Mouse (Mus musculus) brain, adult 2 months (tissue): ENCODE measurements around the gene Sox21.

Experiments used
- DNase-seq: peaks from one replicate; pipeline ENCODE4 v3.0.0; 2011; ENCODE audit warnings: low read depth, low spot score

Sox21 gene

DNA sequence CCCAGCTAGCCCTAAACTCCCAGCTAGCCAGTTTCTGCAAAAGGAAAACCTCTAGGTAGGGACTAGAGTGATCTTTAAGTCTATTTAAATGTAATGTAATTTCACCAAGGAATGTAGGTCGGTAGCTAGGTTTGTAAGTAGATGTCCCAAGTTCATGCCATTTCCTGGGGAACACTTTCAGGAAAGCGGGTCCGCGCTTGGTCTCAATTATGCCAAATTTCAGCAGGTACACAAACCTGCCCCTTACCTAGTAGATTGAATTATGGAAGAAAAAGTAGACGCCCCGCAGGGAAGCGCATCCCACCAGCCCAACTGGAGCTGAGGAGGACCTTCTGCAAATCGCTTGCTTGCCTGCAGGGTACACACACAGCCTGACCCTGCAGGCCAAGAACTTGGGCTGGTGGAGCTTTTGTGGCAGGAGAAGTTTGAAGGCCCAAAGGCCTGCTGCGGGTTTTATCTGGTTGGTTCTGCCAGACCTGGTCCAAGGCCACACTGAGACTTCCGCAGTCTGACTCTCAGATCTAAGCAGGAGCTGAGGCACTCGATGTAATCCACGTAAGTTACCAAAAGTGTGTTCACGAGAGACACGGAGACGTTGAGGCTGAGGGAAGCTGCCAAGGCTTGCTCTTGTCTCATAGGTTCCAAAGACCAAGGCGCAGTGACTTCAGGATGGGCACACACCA, 11.6 kb downstream of the Sox21 start:
- DNase-seq: no peak

DNA sequence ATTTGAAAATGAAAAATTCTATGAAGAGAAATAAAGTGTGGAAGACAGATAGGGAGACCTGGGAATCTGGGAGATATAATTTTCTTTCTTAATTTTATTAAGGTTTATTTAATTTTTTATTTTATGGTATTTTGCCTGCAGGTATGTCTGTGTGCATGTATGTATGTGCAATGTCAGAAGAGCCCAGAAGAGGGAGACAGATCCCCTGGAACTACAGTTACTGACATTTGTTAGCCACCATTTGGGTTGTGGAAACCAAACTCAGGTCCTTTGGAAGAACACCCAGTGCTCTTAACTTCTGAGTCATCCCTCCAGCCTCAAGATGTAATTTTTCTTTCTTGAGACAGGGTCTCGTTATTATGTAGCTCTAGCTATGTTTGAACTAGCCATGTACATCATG, 15.9 kb downstream of the Sox21 start:
- no peak for DNase-seq

DNA sequence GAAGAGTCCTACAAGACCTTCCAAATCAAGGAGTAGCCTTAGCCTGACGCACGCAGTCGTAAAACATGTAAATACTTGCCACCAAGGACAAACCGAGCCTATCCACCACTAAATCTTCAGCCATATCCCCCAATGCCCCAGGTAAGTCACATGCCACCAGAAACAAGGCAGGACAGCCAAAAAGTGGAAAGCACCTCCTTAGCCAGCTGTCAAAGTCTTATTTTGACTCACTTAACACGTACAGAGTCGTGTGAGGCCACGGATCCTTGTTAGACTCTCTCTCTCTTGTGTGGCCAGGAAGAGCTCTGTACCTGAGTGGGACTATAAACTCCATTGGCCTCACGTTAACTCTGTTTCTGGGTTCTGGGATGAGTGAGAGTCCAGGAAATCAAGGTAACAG, 20.0 kb downstream of the Sox21 start:
- DNase-seq: no peak

DNA sequence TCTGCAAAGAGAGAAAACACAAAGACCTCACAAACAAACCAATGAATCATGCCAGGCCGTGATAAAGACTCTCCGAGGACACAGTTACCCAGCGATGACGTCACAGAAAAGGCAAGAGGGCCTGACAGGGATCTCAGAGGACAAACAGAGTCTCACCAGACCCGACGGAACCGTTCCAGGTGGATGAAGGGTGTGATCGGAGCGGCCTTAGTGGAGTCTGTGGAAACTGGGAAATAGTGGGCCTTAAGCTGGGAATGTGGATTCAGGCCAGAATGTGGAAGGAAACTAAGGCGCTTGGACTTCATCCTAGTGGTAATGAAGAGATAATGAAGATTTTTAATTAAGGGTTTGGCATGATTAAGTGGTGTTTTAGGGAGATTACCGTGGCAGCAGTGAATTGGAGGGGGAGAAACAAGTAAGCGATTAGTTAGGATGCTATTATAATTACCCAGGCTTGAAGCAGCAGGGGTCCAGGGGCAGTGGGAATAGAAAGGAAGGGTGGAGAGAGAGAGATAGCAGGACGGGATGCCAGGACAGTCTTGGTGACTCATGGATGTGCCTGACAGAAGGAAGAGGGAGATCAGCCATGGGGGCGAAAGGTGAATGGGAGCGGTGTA, 24.5 kb downstream of the Sox21 start:
- no peak for DNase-seq

DNA sequence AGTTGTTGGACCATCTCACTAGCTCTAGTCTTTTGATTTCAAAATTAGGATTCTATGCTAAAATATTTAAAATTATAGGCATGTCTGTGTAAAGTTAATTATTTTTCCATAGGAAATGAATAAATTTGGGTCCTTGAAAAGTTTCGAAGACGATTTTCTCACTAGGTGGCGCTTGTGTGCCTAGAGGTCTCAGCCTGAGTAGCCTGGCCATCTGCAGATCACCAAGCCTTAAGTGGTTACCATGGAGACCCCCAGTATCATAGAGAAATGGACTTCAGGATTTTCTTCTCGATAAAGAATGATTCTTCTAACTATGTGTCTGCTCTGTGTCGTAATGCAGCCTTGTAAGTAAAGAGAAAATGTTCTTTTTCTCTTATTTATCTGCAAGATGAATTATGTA, 27.2 kb downstream of the Sox21 start:
- DNase-seq: peak; percentile 64

DNA sequence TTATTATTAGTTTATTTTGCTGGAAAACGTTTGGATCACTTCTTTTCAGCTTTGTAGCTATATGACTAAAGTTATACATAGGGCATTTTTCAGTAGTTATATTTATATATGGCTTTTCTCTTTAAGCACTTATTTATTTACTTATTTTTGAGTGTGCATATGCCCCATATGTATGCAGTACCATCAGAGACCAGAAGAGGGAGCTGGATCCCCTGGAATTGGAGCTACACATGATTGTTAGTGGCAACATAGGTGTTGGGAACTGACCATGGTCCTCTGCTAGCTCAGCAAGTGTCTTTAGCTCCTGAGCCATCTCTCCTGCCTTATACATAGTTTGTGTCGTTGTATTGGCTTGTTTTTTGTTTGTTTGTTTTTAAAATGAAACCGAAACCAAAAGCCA, 29.5 kb downstream of the Sox21 start:
- DNase-seq: no peak

DNA sequence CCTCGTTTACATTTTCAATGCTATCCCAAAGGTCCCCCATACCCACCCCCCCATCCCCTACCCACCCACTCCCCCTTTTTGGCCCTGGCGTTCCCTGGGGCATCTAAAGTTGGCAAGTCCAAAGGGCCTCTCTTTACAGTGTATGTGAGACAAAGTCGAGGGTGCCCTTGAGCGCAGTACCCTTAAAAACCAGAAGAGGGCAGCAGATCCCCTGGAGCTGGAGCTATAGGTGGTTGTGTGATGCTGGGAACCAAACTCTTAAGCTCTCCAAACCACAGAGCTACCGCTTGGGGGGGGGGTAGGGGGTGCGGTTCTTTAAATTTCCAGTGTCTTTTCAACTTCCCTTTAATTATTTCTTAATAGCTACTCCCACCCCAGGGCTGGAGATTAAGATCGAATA, 33.8 kb downstream of the Sox21 start:
- no peak for DNase-seq

DNA sequence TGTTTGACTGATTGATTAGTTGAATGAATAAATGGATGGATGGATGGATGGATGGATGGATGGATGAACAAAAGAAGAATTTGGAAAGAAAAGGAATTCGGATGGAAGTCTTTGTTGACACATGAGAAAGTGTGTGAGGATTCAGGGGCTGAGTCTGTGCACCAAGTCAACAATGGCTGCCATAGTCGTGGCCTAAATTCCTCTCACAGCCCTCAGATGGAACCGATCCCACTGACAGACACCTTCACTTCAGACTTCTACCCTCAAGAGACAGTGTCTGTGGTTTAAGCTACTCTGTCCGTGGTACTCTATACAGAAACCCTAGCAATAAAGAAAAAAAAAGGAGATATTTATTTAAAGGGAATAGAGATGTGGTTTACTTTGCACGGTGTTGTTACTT, 34.8 kb downstream of the Sox21 start:
- no peak for DNase-seq

DNA sequence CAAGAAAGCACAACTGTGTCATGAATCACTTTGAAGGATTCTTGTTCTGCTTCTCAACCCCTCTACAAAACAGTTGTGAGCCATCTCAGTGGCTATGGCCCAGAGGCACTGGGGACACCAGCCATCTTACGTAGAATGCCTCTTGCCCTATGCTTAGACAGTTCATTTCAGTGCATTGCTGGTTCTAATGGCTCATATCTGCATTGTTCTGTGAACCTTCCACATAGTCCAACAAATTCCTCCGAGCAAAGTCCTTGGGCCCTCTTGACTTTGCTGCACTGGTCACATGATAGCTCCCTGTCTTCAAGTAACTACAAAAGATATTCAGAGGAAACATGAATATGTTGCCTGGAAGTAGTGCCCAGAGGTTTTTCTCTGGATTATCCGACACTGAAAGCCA, 36.1 kb downstream of the Sox21 start:
- DNase-seq: no peak

DNA sequence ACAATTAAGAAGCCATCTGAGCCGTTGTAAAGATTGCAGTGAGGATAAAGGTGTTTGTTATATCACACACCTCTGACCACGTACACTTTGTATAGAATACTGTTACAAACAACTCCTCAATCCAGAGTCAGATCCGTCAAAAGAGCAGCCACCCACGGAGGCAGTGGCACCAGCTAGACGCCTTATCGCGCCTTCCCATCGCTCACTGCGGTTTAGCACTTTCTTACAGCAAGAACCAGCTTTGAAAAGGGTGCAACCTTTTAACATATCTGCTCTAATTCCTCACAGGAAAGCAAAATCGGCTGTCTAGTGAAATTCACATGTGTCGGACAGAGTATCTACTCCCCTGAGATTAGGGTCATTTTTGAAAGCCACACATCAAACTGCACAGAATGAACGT, 39.8 kb downstream of the Sox21 start:
- DNase-seq: no peak

DNA sequence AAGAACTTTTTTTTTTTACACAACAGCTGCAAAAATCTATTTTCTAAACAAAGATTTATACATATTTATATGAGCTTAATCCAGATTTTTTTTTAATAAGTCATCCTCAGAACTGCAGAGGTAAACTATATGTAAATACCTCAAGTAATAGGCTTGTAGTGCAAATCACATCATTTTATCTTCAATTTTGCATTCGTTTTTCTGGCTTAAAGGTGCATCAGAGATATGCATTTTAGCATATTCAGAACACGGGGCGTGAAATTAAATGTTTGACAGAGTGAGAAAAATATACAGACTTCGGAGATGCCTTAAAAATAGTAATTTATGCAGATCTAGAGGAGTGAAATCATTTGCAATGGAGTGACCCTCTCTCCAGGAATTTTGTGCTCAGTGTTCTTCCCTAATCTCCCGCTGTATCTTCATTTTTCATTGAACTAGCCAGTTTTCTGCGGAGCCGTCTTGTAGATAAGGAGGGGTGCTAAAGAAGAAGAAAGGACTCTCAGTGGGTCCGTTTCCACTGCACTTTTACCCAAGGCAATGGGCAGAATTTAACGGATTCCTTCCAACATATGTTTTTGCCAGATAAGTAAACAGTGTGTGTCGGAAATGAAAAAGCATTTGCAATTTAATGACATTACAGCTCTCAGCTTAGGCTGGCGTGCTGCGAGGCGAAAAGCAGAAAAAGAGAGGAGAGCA, 42.5 kb downstream of the Sox21 start:
- DNase-seq: no peak

DNA sequence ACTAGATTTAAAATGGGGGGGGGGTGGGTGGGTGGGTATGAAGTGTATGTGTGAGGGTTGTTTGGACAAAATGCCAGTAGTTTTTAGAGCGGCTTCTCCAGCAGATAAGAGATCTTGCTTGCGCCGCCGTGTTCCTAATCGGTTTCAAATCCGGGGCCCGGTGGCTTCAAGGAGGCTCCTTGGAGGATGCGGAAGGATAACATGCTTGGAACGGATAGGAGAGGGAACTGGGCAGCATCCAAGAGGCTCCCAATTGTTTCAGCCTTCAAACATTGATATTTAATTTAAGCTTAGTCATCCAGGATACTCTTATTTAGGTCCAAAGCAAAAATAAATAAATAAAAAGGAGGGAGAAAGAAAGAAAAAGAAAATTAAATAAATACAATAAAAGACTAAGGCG, 43.2 kb downstream of the Sox21 start:
- no peak for DNase-seq

DNA sequence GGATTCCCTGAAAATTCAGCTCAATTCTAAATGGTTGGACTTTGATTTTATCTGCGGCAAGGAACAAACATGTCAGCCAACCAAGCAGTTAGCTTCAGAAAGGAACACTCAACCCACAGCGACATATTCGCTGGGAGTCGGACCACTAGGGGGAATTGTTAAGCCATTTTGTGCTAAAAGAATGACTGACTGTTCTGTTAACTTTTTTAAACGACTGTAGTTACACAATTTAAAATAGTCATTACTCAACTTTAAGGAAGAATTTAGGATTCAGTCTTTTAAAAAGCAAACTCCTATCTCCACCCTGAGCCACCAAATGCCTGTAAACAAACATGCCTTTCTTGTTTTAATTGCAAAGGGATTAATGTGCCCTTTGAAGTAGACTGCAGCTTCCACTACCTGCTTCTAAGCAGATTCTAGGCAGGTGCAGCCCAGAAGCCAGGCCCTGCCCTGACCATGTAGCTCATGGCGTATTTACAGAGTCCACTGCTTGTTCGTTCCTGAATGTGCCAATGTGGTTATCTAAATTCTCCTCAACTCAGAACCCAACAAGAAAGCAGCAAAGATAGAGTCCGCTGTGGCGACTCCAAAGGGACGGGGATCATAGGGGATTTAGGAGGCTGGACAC, 43.7 kb downstream of the Sox21 start:
- DNase-seq: no peak

DNA sequence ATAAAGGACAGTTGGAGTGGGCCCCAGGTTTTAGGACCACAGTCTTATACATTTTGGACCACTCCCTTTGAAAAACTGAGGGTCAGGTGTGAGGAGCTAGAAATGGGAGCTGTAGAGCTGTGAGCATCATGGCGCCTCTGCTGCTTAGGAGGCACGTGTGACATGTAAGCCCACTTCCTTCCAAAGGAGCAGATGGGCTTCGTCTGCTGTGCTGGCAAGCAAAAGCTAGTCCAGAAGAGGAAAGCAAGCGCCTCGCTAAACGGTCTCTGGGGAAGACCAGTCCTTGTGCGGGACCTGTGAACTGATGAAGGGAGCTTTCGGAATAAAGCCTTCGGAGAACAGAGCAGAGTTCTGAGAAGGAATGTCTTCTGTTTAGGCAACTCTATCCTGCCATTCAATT, 45.4 kb downstream of the Sox21 start:
- DNase-seq: no peak
